Mouse (Mus musculus) forebrain, postnatal 0 days (tissue): ENCODE measurements around the gene Pkn1. TPM values are rescaled to one million over a fixed set of nuclear protein-coding genes. Genes with fewer than 3 reads are reported as not detected.

ENCODE experiments used
- ATAC-seq: fragments of 200-750 bp; cut with Nextera tagmentation; 2 replicates; pipeline ENCODE4 v1.8.0; 2017; ENCODE audit warnings: mild to moderate bottlenecking, moderate library complexity
- DNase-seq: peaks from one replicate; pipeline ENCODE4 v3.0.0-alpha.2; 2015
- H3K27ac ChIP-seq: fragments of 300-500 bp; sonication (generic); 2 replicates; pipeline ENCODE4 v1.5.1; 2014; ENCODE audit warnings: low read depth, mild to moderate bottlenecking, antibody characterized with exemption, low read length, moderate library complexity, mixed read lengths
- H3K27me3 ChIP-seq: fragments of 300-500 bp; sonication (generic); 2 replicates; pipeline ENCODE4 v1.6.1; 2014; ENCODE audit warnings: mild to moderate bottlenecking, low read length, mixed read lengths; ENCODE audit not compliant: insufficient read depth
- H3K36me3 ChIP-seq: fragments of 300-500 bp; sonication (generic); 2 replicates; pipeline ENCODE4 v1.6.1; 2014; ENCODE audit warnings: mild to moderate bottlenecking, moderate library complexity; ENCODE audit not compliant: insufficient read depth
- H3K4me1 ChIP-seq: fragments of 300-500 bp; sonication (generic); 2 replicates; pipeline ENCODE4 v1.6.1; 2014; ENCODE audit warnings: antibody characterized with exemption; ENCODE audit not compliant: insufficient read depth
- H3K4me2 ChIP-seq: fragments of 300-500 bp; sonication (generic); 2 replicates; pipeline ENCODE4 v1.6.1; 2014; ENCODE audit warnings: low read depth, mild to moderate bottlenecking, moderate library complexity
- H3K4me3 ChIP-seq: fragments of 300-500 bp; sonication (generic); 2 replicates; pipeline ENCODE4 v1.5.1; 2014; ENCODE audit warnings: low read depth, low read length, mixed read lengths
- H3K9ac ChIP-seq: fragments of 300-500 bp; sonication (generic); 2 replicates; pipeline ENCODE4 v1.6.1; 2014; ENCODE audit warnings: mild to moderate bottlenecking
- H3K9me3 ChIP-seq: fragments of 300-500 bp; sonication (generic); 2 replicates; pipeline ENCODE4 v1.6.1; 2016; ENCODE audit warnings: low read length
- CTCF ChIP-seq: sonication (generic); IDR thresholded peaks from 2 replicates; pipeline ENCODE4 v1.5.1; 2016; ENCODE audit warnings: antibody characterized with exemption, control low read depth, low read depth
- WGBS: fragments of 180-500 bp; shearing (Covaris S2); extraction: QIAGEN DNeasy Blood & Tissue Kit; methylation state at CpG from one replicate; pipeline ENCODE4 v1.1.7; 2014; 5-methylcytosine and 5-hydroxymethylcytosine counted together
- polyA plus RNA-seq: library from polyadenylated mRNA; unstranded; fragments of >200 nt; fragmentation: Nextera tagmentation; extraction: Ambion mirVana; gene quantifications from 2 replicates; pipeline ENCODE4 v1.2.1, GENCODE M21; 2015
- total RNA-seq: library from RNA; depleted of rRNA; stranded (reverse); fragments of >200 nt; gene quantifications from 2 replicates; pipeline ENCODE4 v1.2.3, GENCODE M21; 2014

Gene Pkn1
- total and polyA plus RNA-seq, 2 experiments from 2014 or later = 25.2 to 70.8 TPM

DNA sequence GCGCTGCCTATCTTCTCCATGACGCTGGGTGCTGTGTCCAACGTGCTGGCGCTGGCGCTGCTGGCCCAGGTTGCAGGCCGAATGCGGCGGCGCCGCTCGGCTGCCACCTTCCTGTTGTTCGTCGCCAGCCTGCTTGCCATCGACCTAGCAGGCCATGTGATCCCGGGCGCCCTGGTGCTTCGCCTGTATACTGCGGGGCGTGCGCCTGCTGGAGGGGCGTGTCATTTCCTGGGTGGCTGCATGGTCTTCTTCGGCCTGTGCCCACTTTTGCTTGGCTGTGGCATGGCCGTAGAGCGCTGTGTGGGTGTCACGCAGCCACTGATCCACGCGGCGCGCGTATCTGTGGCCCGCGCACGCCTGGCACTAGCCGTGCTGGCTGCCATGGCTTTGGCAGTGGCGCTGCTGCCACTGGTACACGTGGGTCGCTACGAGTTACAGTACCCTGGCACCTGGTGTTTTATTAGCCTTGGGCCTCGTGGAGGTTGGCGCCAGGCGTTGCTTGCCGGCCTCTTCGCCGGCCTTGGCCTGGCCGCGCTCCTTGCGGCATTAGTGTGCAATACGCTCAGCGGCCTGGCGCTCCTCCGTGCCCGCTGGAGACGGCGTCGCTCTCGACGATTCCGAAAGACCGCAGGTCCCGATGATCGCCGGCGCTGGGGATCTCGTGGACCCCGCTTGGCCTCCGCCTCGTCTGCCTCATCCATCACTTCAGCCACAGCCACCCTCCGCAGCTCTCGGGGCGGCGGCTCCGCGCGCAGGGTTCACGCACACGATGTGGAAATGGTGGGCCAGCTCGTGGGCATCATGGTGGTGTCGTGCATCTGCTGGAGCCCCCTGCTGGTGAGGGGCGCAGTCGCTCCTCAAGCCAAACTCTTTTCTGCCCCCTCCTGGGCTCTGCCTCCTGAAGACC lies 30.7 kb downstream of the Pkn1 start:
- H3K27ac ChIP-seq = peak overlapping the region; percentile 66
- peak overlapping the region; percentile 51 for H3K9ac ChIP-seq
- TF ChIP-seq CTCF = peak; percentile 96
- no peaks in the 10 kb centered on the region for H3K9me3 ChIP-seq
- ATAC-seq (peak; percentile 77), DNase-seq (peak; percentile 90)
- H3K4me3 ChIP-seq = peak overlapping the region; percentile 33
- H3K4me2 ChIP-seq = peak overlapping the region; percentile 58
- WGBS = 18% methylated on average over 80 of the region's 80 CpGs
- peaks cover 42% of the 10 kb centered on the region for H3K36me3 ChIP-seq
- H3K27me3 ChIP-seq = no peaks in the 10 kb centered on the region
- peaks cover 6% of the 10 kb centered on the region; the same call in 1 of the 2 replicates for H3K4me1 ChIP-seq

DNA sequence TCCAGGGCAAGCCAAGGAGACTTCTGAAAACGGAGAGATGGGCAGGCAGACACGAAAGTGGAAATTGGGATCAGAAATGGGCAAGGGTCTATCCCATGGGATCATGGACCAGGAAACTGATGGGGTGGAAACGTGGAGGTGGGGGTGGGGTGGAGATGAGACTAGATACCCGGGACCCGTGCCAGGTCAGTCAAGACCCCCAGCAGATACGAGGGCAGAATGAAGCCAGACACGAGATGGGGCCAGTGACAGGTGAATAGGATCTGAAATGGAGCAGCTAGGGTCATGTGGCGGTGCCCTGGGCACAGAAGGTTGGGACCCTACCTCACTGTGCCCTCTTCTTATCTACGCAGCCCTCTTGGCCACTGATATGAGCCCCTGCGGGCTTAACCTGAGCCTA lies 31.5 kb downstream of the Pkn1 start:
- Histone ChIP-seq H3K9ac (peak overlapping the region; percentile 51; the same call in 1 of the 2 replicates), H3K4me1 (peaks cover 6% of the 10 kb centered on the region; the same call in 1 of the 2 replicates), H3K27ac (no peak overlapping the region), H3K9me3 (no peaks in the 10 kb centered on the region), H3K4me3 (no peak overlapping the region), H3K27me3 (no peaks in the 10 kb centered on the region), H3K4me2 (peak overlapping the region; percentile 58), H3K36me3 (peaks cover 39% of the 10 kb centered on the region)
- TF ChIP-seq CTCF = no peak
- ATAC-seq (no peak), DNase-seq (no peak)
- WGBS = 83% methylated on average over 10 of the region's 10 CpGs

DNA sequence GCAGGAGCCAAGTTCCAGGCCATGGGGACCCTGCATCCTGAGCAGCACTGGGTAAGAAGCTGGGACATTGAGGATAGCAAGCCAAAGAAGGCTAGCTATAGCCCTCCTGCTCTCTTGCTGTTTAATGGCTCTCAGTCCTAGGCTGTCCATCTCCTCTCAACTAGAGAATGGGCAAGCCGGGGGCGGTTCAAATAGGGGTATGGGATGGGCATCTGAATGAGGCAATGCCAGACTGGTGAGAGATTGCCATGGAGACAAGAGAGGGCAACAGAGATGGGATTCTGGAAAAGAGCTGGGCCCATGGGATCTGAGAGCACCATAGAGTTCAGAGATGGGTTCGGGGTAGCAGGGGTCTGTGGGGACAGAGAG lies 32.1 kb downstream of the Pkn1 start:
- Histone ChIP-seq H3K4me2 (no peak overlapping the region), H3K9ac (0 out of 2 replicates have a peak overlapping the region, but pooled peaks have one; percentile 10), H3K27ac (no peak overlapping the region), H3K36me3 (peaks cover 32% of the 10 kb centered on the region), H3K4me1 (peaks cover 6% of the 10 kb centered on the region; the same call in 1 of the 2 replicates), H3K27me3 (no peaks in the 10 kb centered on the region), H3K9me3 (no peaks in the 10 kb centered on the region), H3K4me3 (no peak overlapping the region)
- TF ChIP-seq CTCF = no peak
- WGBS = 77% methylated on average over 3 of the region's 3 CpGs
- ATAC-seq (no peak), DNase-seq (no peak)

GRCm38 (mm10) chr8:83665969-83666865 lies 32.8 kb downstream of the Pkn1 start, which contains the start of gene Ptger1:
TSS of gene Ptger1 (plus strand) at chr8:83666678.
- Histone ChIP-seq H3K27ac (no peak within 1 kb of the TSS), H3K9me3 (no peaks in the 10 kb centered on the region), H3K4me1 (peaks cover 6% of the 10 kb centered on the region; the same call in 1 of the 2 replicates), H3K4me2 (0 out of 2 replicates have a peak within 1 kb of the TSS, but pooled peaks have one; percentile 58), H3K36me3 (peaks cover 25% of the 10 kb centered on the region), H3K27me3 (no peaks in the 10 kb centered on the region), H3K9ac (0 out of 2 replicates have a peak within 1 kb of the TSS, but pooled peaks have one; percentile 10), H3K4me3 (no peak within 1 kb of the TSS)
- DNase-seq (peak; percentile 22), ATAC-seq (no peak)
- 29% methylated on average over 14 of the region's 14 CpGs for WGBS
- TF ChIP-seq CTCF = 0 out of 2 replicates have a peak, but pooled peaks have one; percentile 7

GRCm38 (mm10) chr8:83664931-83665625 lies 33.9 kb downstream of the Pkn1 start:
- Histone ChIP-seq H3K27me3 (no peaks in the 10 kb centered on the region), H3K27ac (no peak overlapping the region), H3K9ac (no peak overlapping the region), H3K9me3 (no peaks in the 10 kb centered on the region), H3K4me2 (no peak overlapping the region), H3K4me3 (no peak overlapping the region), H3K36me3 (peaks cover 14% of the 10 kb centered on the region), H3K4me1 (peaks cover 6% of the 10 kb centered on the region)
- ATAC-seq = no peak
- 26% methylated on average over 2 of the region's 2 CpGs for WGBS
- DNase-seq = no peak
- TF ChIP-seq CTCF = no peak

DNA sequence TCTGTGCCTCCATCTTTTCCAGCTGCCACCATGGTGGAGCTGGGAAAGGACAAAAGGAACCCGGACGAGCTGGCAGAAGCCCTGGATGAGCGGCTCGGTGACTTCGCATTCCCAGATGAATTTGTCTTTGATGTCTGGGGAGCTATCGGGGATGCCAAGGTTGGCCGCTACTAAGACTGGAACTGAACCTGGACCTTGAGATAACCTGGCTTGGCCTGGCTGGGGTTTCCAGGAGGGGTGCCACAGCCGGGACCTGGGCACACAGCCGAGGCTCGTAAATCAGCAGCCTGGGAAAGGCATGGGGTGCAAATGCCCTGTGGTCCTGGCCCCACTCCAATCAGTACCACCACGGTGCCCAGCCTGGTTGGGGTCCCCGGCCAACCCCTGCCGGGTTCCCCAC lies 34.9 kb downstream of the Pkn1 start:
- peaks cover 4% of the 10 kb centered on the region; the same call in 1 of the 2 replicates for H3K36me3 ChIP-seq
- no peak overlapping the region for H3K27ac ChIP-seq
- H3K4me3 ChIP-seq = no peak overlapping the region
- no peak for TF ChIP-seq CTCF
- 84% methylated on average over 13 of the region's 13 CpGs for WGBS
- no peaks in the 10 kb centered on the region for H3K27me3 ChIP-seq
- peaks cover 6% of the 10 kb centered on the region for H3K4me1 ChIP-seq
- H3K9ac ChIP-seq = no peak overlapping the region
- H3K9me3 ChIP-seq = no peaks in the 10 kb centered on the region
- ATAC-seq (no peak), DNase-seq (no peak)
- H3K4me2 ChIP-seq = no peak overlapping the region
